11 mouse cellular contexts compared by ENCODE assay signal in the genomic region with DNA sequence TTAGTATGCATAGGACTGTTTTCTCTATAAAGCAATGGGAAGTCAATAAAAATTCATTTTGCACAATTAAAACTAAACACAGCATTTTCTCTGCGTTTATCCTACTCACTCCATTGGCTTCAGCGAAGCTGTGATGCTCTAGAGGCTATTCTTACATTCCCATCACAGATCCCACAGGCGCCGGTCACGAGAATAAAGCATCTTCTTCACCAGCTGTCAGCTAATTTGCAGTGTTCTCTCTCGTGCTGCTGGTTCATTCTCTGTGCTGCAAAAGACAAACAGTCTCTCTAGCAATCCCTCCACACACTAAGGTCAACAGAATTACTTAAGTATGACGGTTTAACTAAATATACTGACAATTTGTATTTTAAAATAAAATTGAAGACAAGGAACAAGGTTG. TPM values are rescaled to one million over a fixed set of nuclear protein-coding genes. Genes with fewer than 3 reads are reported as not detected.
DNase-seq lines count a peak whose midpoint lies in the region; ATAC-seq lines count a peak whose summit lies in the region.
"Had no signal": no experiment of that assay in that cellular context is flagged by ENCODE, and none has a peak within 500 bp of the region (broad histone marks: within the 10 kb centered on the region; RNA-seq: fewer than 3 reads in every experiment).

No protein-coding gene starts in this region.

- H3K27ac ChIP-seq in forebrain, embryonic 13.5 days: no peak overlapping the region
- H3K27ac ChIP-seq in forebrain, embryonic 12.5 days: no peak overlapping the region
- no peak overlapping the region for H3K27ac ChIP-seq in embryonic facial prominence, embryonic 10.5 days (replicated peaks)

- H3K9me3 ChIP-seq in forebrain, embryonic 13.5 days (replicated peaks): no peaks in the 10 kb centered on the region
- H3K9me3 ChIP-seq in forebrain, embryonic 12.5 days: no peaks in the 10 kb centered on the region
- H3K9me3 ChIP-seq in embryonic facial prominence, embryonic 10.5 days: no peaks in the 10 kb centered on the region

- H3K4me3 ChIP-seq in forebrain, embryonic 13.5 days: no peak overlapping the region
- no peak overlapping the region for H3K4me3 ChIP-seq in forebrain, embryonic 12.5 days (replicated peaks)
- H3K4me3 ChIP-seq in embryonic facial prominence, embryonic 10.5 days: no peak overlapping the region
- H3K4me3 ChIP-seq: erythroblast, embryonic 14.5 days had no signal

- intact Hi-C loops in left cerebral cortex, postnatal 14 days (cut with DNase I): no loop called here

- peak; percentile 34 to 76 for DNase-seq in frontal cortex, postnatal 36 days (ENCODE audit: low spot score in 2 of 2)
- peak; percentile 67 to 70 for DNase-seq in left cerebral cortex, postnatal 14 days (ENCODE audit: low spot score in 2 of 2)
- DNase-seq in right cerebral cortex, adult 2 months (ENCODE audit: low spot score in 2 of 2): peak; percentile 61 to 65
- no peak for DNase-seq in kidney, adult 9 months
- DNase-seq in adrenal gland, adult 8-10 months: no peak
- no peak for DNase-seq in embryonic facial prominence, embryonic 10.5 days (ENCODE audit: low spot score)
- DNase-seq: liver, postnatal 0 days had no signal

- peak; percentile 51; the same call in 1 of the 2 replicates for ATAC-seq in forebrain, embryonic 13.5 days
- ATAC-seq in forebrain, embryonic 12.5 days (ENCODE audit: low FRiP score): no peak
- ATAC-seq: liver, postnatal 0 days; Patski had no signal

- H3K27me3 ChIP-seq in forebrain, embryonic 13.5 days: no peaks in the 10 kb centered on the region
- no peaks in the 10 kb centered on the region for H3K27me3 ChIP-seq in forebrain, embryonic 12.5 days
- no peaks in the 10 kb centered on the region for H3K27me3 ChIP-seq in embryonic facial prominence, embryonic 10.5 days (replicated peaks; ENCODE audit: low read depth, poor library complexity, severe bottlenecking)
- H3K27me3 ChIP-seq: Patski had no signal

- H3K9ac ChIP-seq in forebrain, embryonic 13.5 days: no peak overlapping the region
- no peak overlapping the region for H3K9ac ChIP-seq in forebrain, embryonic 12.5 days
- H3K9ac ChIP-seq: liver, postnatal 0 days had no signal

- peaks cover 23% of the 10 kb centered on the region for H3K4me1 ChIP-seq in forebrain, embryonic 13.5 days
- peaks cover 15% of the 10 kb centered on the region for H3K4me1 ChIP-seq in forebrain, embryonic 12.5 days
- no peaks in the 10 kb centered on the region for H3K4me1 ChIP-seq in embryonic facial prominence, embryonic 10.5 days

- H3K36me3 ChIP-seq in forebrain, embryonic 13.5 days (ENCODE audit: poor library complexity, severe bottlenecking): peaks cover 15% of the 10 kb centered on the region
- H3K36me3 ChIP-seq in forebrain, embryonic 12.5 days (replicated peaks): peaks cover 18% of the 10 kb centered on the region
- peaks cover 45% of the 10 kb centered on the region for H3K36me3 ChIP-seq in embryonic facial prominence, embryonic 10.5 days (replicated peaks)

- H3K4me2 ChIP-seq in forebrain, embryonic 13.5 days: no peak overlapping the region
- H3K4me2 ChIP-seq in forebrain, embryonic 12.5 days: no peak overlapping the region

- WGBS in forebrain, embryonic 13.5 days: 63% methylated on average over 7 of the region's 7 CpGs
- WGBS in forebrain, embryonic 12.5 days: 71% methylated on average over 7 of the region's 7 CpGs
- WGBS in embryonic facial prominence, embryonic 10.5 days: 86% methylated on average over 7 of the region's 7 CpGs

RNA-seq across cellular contexts. Expression of gene Rnf146, which starts 8.1 kb away (rescaled TPM):
- polyA plus RNA-seq in forebrain, embryonic 13.5 days (2015; fragmentation: Nextera tagmentation; extraction: Ambion mirVana): 80.5 and 86.1 TPM in 2 replicates
- polyA plus RNA-seq in forebrain, embryonic 12.5 days (2016; fragmentation: Nextera tagmentation; extraction: Ambion mirVana): 63.0 and 70.3 TPM in 2 replicates
- 10 to 100 TPM; 84.8 to 89.4 TPM for total RNA-seq in left cerebral cortex, postnatal 14 days (2021)
- total RNA-seq in adrenal gland, adult 8-10 months (2022): 10 to 100 TPM; 48.6 to 55.0 (median 50.7) TPM
- polyA plus RNA-seq in embryonic facial prominence, embryonic 10.5 days (2016; fragmentation: Nextera tagmentation; extraction: Ambion mirVana): 53.9 and 54.0 TPM in 2 replicates

RNA-seq across cellular contexts. Expression of gene Echdc1, which starts 41.2 kb away (rescaled TPM):
- 21.2 and 24.3 TPM in 2 replicates for polyA plus RNA-seq in forebrain, embryonic 13.5 days (2015; fragmentation: Nextera tagmentation; extraction: Ambion mirVana)
- polyA plus RNA-seq in forebrain, embryonic 12.5 days (2016; fragmentation: Nextera tagmentation; extraction: Ambion mirVana): 22.9 and 28.3 TPM in 2 replicates
- total RNA-seq in left cerebral cortex, postnatal 14 days (2021): 10 to 100 TPM; 24.4 to 27.8 TPM
- 100 to 1,000 TPM in 1 of 4 experiments, 10 to 100 TPM in 3; 49.7 to 116 (median 89.3) TPM for total RNA-seq in adrenal gland, adult 8-10 months (2022)
- 21.6 and 25.8 TPM in 2 replicates for polyA plus RNA-seq in embryonic facial prominence, embryonic 10.5 days (2016; fragmentation: Nextera tagmentation; extraction: Ambion mirVana)

Comparison
In these comparisons a context has a peak if more than half of its experiments do, and no peak if none do; other contexts are left out.
1. DNase-seq: peak in frontal cortex, postnatal 36 days (2 of 2), left cerebral cortex, postnatal 14 days (2 of 2) and right cerebral cortex, adult 2 months (2 of 2); none in kidney, adult 9 months (single experiment), adrenal gland, adult 8-10 months (single experiment) and embryonic facial prominence, embryonic 10.5 days (single experiment).